Mouse (Mus musculus) cerebellum, postnatal 4 days (tissue): ENCODE results near the gene Fcer1g.

Source experiments
- DNase-seq, 2 experiments: peaks; one replicate each; pipeline ENCODE4 v3.0.0; 2022; ENCODE audit warnings: low spot score in 2 of 2, mixed read lengths in 1 of 2

The Fcer1g gene

DNA sequence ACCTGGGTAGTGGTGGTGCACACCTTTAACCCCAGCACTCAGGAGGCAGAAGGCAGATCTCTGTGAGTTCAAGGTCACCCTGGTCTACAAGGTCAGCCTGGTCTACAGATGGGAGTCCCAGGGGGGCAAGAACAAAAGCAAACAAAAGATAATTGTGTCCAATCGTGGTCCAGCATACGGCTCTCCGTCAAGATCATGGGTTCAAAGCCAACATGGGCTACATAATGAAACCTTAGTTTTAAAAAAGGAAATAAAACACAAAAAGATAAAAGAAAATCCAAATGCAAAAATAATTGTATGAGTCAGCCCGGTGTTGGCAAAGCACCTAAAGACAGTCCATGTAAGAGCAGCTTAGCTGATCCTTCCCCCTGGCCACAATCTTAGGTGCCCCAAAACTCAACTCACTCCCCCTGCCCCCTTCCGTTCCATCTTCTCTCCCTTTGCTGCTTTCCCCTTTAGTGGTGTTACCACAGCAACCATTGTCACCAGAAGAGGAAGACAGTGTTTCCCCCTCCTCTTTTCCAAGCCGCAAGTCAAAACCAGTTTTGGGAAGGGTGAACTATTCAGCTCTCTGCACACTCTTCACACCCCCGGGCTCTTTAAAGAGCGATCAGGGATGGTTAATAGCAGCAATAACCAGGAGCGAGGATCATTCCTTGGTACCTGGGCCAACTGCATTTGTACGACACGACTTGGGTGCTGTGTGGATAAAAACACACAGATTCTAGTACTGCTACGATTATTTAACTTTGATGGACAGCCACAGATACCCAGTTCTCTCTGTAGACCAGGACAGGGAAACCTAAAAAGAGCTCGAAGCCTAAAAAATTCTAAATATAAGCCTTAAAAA, 46.1 kb downstream of the Fcer1g start:
- DNase-seq: no peak

DNA sequence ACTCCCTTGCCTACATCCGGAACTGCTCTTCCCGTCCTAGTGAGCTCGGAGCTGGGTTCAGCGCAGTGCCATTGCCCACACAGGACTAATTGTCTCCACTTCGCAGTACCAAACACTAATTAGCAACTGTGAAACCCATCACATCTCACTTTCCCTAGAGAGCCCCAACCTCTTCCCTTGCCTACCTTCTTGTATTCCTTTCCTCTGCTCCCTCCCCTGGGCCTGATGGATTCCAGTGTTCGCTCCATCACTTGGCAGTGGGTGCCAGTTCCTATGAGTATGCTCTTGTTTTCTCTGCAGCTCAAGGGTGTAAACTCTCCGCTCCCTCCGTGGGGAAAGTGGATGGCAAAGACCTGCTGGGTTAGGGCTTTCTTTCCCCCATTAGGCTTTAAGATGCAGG, 48.5 kb downstream of the Fcer1g start:
- no peak for DNase-seq

DNA sequence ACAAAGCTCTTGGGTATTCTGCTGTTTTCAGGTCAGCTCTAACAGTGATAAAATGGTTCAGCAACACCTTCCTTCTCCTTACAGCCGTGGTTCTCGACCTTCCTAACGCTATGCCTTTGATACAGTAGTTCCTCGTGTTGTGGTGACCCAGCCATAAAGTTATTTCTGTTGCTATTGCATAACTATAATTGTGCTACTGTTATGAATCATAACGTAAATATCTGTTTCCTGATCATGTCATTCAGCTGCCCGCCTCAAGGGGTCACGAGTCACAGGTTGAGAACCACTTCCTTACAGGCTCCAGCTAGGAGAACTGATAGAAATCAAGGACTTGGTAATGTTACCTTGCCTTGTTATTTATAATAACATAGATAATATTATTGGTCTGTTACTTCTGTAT, 49.9 kb downstream of the Fcer1g start:
- no peak for DNase-seq

DNA sequence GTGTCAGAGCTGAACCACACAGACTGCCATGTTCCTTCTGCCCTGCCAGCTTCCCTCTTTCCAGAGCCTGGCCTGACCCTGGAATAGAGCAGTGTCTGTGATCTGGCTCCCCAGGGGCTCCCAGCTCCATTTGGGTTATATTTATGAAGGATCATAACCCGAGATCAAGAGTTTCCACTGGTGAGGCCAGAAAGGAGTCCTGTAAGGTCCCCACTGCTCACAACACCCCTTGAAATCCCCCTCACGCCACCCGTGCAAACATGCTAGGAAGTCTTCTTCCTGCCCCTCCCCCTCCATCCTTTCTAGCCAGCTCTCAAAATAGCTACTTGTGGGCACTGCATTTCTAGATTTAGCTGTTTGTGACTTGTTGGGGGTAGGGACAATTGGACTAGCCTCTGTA, 50.5 kb downstream of the Fcer1g start:
- no peak for DNase-seq

DNA sequence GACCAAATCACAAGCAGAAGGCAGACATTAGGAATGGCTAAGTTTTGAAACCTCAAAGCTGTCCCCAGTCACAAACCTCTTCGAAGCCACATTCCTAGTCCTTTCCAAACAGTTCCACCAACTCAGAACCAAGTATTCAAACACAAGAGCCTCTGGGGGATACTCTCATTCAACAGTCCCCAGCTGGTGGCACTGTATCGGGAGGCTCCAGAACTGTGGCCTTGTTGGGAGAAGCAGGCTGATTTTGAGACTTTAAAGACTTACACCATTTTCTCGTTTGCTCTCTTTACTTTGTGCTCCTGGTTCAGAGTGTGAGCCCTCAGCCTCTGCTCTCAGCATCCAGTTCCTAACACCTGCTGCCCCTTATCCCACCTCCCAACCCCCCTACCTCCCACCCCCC, 51.1 kb downstream of the Fcer1g start:
- no peak for DNase-seq
